Mouse (Mus musculus): ENCODE results near the gene Gmip.

GRCm38 (mm10) chr8:69771221-69771620 is 37.3 kb upstream of the Gmip start:
- TF ChIP-seq SIN3A (IDR thresholded peaks at IDR 0.05; ENCODE audit: low read length) = no peak
- TF ChIP-seq MAZ (IDR thresholded peaks at IDR 0.05; ENCODE audit: low read depth, low read length) = no peak
- no peak for TF ChIP-seq TCF12 (IDR thresholded peaks at IDR 0.05; ENCODE audit: low read depth, low read length)
- no peak for TF ChIP-seq GABPA (IDR thresholded peaks at IDR 0.05; ENCODE audit: insufficient replicate concordance, low read depth, low read length)
- no peak for TF ChIP-seq POLR2A (IDR thresholded peaks at IDR 0.05; ENCODE audit: low read depth, low read length)
- TF ChIP-seq MYC (IDR thresholded peaks at IDR 0.05; ENCODE audit: low read depth, low read length) = no peak
- TF ChIP-seq RCOR1 (conservative IDR thresholded peaks at IDR 0.05; ENCODE audit: low read depth, low read length) = no peak
- TF ChIP-seq USF1 (IDR thresholded peaks at IDR 0.05; ENCODE audit: low read depth, low read length) = no peak
- TF ChIP-seq EP300 (IDR thresholded peaks at IDR 0.05; ENCODE audit: low read length) = no peak
- TF ChIP-seq ZNF384 (IDR thresholded peaks at IDR 0.05; ENCODE audit: low read depth, low read length) = no peak
- no peak for TF ChIP-seq KAT2A (IDR thresholded peaks at IDR 0.05; ENCODE audit: insufficient replicate concordance, low read length)
